Mouse (Mus musculus) CD4-positive, CD25-positive, alpha-beta regulatory T cell, adult 2 months (primary cell): ENCODE measurements around the gene Ern2.

Experiments used
- DNase-seq: peaks from one replicate; pipeline ENCODE4 v3.0.0-alpha.2; 2012; ENCODE audit warnings: low read depth, low spot score

Ern2 gene

DNA sequence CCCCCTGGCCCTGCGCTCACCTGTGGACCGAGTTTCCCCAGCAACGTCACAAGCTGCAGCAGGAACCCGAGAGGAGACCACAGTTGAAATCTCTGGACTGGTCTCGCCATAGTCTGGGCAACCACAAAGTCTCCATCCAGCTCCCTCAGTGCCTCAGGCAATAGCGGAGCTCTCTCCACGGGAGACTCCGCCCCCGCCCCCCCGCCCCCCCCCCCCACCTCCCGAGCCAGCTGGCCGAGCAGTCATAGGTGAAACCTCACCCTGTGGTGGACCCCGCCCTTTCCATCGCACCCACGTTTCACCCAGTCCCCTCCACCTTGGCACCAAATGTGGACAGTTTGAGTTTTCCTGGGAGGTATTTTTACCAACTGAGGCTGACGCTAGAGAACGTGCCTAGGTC lies at the start of gene Ern2:
Ern2 (minus strand) TSS at position 165 of the 400 bp plus-strand sequence.
- no peak for DNase-seq

DNA sequence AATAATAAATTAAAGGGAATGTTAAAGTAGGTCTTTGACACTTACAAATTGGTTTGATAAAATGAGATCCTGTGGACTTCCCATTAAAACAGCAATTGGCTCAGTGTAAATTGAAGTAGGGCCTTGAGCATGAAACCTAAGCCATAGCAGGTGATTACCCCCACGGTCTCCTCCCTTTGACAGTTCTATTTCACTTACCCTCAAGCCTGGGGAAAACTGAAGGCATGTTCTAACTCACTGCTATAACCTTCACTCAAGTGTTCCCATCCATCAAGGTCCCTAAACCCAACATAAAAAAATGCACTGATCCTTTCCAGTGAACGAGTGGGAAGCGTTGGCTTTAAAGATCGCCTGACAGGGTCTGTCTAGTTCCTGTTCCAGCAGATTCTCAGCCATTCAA lies 44.9 kb upstream of the Ern2 start:
- DNase-seq, result no peak

DNA sequence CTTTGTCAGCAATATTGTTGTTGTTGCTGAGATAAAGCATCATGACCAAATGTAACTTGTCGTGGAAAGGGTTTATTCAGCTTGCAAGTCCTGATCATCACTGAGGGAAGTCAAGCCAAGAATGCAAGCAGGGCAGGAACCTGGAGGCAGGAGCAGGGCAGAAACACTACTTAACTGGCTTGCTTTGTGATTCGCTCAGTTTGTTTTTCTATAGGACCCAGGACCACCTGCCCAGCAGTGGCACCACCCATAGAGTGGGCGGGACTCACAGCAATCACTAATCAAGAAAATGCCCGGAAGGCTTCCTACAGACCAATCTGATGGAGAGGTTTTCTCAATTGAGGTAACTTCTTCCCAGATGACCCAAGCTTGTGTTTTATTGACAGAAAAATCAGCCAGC lies 43.9 kb upstream of the Ern2 start:
- no peak for DNase-seq

DNA sequence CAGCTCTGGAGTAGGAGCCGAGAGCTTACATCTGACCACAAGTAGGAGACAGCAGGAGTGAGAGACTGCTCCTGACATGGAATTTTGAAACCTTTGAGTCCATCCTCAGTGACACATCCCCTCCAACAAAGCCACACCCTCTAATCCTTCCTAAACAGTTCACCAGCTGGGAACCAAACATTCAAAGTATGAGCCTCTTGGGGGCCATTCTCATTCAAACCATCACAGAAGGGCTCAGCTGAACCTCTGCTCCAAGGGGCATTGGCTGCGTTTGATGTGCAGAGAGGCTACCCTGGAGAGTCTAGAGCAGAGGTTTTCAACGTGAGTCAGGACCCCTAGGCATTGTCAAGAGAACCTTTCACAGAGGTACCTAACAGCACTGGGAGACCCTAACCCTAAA lies 43.3 kb upstream of the Ern2 start:
- DNase-seq, result no peak

DNA sequence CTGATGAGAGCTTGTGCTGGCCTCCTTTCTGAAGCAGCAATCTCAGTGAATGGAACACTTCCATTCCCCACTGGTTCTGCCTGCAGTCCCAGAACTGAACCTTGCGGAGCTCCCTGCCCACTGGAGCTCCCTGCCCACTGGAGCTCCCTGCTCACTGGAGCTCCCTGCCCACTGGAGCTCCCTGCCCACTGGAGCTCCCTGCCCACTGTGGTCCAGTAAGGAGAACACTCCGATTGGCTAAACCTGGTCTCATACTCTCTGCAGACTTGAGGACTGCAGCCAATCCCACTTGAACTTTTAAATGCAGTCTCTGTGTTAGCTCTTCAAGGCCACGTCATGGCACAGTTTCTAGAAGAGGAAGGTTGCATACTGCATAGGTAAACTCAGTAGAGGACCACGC lies 40.7 kb upstream of the Ern2 start:
- DNase-seq, result no peak

DNA sequence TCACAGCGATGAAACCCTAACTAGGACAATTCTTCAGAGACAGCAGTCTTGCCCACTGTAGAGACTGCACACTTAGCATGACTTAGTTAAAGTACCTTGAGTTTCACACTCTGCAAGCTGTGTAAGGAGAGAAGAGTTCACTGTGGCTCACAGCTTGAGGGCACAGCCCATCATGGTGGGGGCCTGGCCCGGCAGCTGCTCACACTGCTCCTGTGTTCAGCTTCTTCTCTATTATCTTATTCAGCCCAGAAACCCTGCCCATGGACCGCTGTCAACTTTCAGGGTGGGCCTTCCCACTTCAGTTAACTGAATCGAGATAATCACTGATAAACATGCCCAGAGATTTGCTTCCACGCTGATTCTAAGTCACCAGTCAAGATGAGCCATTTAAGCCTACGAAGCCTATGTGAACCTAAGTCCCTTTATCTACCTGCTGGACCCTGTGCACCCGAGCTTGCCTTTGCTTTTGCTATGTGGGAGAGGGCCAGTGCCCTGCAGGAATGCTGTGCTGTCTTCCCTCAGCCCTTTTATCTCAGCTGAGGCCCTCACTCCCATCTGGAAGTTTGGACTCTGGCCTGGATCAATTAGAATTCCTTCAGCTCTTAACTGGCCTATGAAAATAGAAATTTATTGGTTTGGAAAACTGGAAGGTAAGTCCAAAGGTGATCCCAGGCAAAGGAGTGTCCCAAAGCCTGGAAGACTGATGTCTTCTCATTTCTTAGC lies 40.2 kb upstream of the Ern2 start:
- DNase-seq, result no peak

DNA sequence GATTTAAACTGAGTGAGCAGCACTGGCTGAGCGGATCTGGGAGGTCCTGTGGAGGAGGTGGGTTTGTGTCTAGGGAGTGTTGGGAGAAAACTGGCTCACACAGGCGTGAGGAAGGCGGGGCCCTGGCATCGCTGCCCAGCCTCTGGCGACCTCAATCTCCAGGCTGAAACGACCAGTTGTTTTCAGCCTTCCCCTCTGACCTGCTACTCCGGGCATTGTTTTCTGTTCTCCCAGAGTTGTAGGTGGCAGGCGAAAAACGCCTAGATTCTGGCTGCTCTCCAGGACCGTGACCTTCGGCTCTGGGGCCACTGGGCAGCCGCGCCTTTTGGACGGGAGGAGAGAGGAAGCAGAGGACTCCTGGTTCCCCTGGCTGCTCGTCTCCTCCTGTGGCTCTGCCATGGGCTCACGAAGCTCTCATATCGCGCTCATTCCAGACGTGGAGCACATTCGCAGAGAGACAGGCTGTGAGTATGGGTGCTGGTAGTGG lies 33.4 kb upstream of the Ern2 start, which contains the start of gene Chp2:
Chp2 (plus strand) TSS at position 182 of the 487 bp plus-strand sequence.
- DNase-seq, result no peak

DNA sequence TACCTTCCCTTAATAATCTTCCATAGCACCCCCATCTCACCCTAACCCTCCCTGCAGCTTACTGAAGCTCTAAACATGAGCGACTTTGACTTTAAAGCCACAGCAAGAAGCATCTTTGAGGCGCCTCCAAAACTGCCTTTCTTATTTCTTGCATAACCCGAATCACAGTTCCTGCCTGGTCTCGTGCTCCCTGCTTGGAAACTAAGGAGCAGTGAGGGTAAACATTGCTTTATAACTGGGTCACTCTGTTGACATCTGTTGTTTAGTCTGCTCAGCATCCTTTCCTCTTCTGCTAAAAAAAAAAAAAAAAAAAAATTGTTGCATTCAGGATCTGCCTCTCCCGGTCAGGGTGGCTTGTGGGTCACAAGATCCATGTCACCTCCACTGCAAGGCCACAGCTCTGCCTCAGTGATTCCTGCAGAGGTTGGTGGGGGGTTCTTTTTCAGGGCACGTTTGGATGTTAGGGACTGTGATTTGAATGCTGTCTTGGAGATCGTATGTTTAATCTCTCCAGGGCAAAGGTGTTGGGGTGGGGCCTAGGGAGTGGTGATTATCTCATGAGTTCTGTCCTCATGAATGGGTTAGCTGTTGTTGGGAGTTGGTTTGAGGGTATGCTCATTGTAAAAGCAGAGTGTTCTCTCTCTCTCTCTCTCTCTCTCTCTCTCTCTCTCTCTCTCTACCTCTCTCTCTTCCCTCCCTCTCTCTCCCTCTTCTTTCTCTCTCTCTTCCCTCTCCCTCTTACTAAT lies 22.4 kb upstream of the Ern2 start:
- DNase-seq, result no peak

DNA sequence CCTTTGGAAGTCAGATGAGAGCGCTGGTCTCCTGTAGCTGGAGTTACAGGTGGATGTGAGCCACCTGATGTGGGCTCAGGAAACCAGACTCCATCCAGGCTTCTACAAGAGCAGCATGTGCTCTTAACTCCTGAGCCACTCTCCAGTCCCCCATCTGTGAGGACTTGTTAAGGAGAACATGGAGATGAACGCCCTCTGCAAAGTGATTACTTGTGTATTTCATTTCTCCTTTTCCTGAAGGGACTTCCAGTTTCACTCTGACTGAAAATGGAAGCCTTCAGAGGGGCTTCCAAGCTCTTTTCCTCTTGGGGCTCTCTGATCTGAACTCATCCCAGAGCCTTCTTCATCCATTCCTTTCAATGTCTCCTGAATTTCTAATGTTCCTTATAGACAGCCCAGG lies 20.1 kb upstream of the Ern2 start:
- DNase-seq, result no peak

DNA sequence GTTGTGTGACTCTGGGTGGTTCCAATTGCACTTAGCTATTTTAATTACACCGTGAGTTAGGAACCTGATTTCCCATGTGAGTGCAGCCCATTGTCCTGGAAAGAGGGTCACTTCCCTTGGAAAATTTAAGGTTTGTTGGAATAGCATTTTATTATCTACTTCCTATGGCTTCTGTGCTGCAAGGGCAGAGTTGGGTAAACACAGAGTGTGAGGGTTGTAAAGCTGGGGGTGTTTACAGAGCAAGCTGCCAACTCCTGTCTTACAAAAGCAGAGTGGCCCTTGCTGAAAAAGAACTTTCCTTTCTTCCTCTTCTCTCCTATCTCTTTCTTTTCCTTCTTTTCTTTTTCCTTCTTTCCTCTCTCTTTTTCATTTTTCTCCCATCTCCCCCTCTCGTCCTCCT lies 17.9 kb upstream of the Ern2 start:
- no peak for DNase-seq

DNA sequence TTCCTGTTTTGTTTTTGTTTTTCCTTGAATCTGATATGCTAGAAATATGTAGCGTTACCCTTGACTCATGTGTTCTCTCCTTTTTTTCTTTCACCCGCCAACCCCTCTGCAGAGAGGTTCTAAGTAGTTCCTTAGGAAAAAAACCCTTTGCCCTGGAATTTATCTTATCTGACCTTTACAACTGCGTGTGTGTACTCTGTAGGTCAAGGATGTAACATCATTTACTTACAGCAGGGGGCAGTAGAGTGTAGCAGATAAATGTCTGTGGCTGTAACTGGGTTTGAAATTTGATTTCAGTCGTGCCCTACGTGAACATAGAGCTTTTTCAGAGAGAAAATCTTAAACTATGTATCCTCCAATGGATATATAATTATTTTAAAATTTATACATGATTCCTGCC lies 13.3 kb upstream of the Ern2 start:
- DNase-seq, result peak; percentile 49

DNA sequence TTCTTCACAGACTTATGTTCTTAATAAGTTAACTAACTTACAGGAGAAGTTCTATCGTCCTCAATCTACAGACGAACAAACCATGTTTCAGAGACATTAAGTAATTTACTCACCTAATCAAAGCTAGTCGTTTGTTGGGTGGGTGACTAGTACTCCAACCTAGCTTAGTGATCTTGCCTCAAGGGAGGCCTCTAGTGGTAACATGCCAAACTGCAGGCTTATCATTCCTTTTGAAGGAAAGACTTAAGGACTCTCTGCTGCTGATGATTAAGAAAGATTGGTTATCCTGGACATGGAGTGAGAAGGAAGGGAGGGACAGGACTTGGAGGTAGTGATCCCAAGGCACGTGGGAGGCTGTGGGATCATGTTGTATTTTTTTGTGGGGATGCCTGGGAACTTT lies 11.3 kb upstream of the Ern2 start:
- DNase-seq, result peak; percentile 79

DNA sequence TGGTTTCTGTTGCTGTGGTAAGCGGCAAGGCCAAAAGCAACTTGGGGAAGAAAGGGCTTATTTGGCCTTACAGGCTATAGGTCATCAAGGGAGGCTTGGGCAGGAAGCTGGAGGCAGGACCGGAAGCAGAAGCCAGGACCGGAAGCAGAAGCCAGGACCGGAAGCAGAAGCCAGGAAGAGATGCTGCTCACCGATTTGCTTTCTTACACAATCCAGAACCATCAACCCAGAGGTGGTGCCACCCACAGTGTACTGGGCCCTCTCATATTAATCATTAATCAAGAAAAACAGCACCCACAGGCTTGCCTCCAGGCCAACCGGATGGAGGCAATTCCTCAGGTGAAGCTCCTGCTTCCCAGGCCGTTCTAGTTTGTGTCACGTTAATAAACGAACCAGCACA lies 10.8 kb upstream of the Ern2 start:
- no peak for DNase-seq

DNA sequence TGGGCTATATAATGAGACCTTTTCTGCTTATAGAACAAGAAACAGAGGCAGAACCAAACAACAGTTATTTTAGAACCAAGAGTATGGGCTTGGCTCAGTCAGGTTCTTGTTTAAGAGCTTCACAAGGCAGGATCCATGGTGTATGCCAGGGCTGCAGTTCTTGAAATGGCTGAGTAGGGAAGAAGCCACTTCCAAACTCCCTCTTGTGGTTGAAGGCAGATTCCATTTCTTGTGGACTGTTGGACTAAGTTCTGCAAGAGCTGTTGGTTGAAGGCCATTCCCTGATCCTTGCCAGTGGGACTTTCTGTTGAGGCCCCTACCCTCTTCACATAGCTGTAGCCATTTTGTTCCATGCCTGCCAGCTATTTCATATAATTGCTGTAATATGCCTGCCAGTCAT lies 7.9 kb upstream of the Ern2 start:
- no peak for DNase-seq

DNA sequence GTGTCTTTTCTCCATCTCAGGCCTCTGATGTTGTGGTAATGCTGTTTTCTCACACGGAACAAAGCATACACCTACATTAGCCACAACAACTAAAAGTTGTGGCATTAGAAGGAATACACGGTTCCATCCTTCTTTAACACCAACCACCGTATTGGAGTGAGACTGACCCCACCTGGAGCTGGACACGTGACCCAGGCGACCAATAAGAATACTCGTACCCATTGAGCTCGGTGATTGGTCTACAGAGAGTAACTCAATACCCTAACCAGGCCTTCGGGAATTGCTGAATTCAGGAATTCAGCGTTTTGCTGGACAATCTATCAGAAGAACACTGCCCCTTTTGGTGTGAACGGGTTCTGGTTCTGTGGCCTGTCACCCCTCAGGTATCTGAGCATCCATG lies 5.1 kb upstream of the Ern2 start:
- DNase-seq, result no peak

DNA sequence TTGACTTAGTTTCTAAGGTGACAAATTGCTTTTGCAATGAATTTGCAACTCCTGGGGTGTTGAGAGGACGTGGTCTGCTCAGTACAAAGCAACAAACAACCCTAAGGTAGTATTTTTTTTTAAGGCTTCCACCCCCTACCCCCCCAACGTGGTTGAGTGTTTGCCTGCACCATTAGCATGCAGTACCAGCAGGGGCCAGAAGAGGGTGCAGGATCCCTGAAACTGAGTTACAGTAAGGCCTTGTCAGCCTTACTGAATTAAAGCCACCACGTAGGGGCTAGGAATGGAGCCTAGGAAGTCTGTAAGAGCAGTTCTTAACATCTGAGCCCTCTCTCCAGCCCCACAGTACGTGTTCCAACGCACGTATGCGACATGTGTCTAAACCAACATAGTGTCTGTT lies 3.5 kb upstream of the Ern2 start:
- DNase-seq, result peak; percentile 79

DNA sequence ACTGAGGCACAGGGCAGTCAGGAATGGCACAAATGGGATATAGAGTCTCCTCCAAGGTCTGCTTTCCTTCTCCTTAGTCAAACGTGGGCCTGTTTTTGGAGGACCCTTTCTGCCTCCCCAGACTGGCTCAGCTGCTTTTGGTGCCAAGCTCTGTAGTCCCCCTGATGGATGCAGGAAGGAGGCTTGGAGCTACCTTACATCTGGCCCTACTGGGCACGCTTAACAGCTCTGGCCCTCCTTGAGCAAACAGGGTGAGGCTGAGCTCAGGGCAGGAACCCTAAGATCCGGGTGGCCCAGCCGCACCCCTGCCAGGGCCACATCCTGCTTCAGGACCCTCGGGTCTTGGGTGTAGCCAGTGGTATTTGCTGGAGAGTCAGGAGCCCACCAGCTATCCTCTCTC lies 1.4 kb downstream of the Ern2 start:
- DNase-seq, result no peak

DNA sequence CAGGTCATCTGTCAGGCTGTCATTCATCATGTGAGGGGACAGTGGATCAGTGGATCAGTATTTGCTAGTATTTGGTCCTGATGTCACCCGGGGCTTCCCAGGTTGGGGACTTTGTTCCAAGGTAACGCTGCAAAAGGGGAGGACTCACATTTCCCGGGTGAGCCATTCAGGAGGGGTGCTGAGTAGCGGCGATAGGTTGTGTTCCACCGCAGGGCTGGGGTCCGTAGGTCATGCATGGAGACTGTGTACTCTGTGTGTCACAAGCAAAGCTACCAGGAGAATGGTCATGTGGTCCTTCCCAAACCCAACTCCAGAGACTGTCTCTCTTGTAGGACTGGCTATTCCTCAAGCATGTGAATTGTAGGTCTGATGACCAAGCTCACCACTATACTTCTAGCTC lies 5.3 kb downstream of the Ern2 start:
- DNase-seq, result no peak

DNA sequence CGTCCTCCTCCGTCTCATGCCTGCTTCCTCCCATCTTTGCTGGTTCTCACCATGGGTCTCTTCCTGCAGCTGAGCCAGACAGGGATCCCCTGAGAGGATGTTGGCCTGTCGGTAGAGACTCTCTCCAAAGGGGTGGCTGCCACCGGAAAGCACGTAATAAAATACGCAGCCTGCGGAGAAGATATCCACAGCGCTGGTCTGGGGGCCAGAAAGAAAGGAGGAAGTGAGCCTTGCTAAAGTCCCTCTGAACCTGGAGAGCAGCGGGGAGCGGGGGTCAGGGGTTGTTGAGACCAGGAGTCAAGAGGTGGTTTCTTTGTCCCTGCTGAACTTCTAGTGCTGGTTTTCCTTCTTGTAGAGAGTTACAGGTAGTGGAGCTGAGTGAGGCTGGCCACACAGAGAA lies 14.4 kb downstream of the Ern2 start:
- no peak for DNase-seq

DNA sequence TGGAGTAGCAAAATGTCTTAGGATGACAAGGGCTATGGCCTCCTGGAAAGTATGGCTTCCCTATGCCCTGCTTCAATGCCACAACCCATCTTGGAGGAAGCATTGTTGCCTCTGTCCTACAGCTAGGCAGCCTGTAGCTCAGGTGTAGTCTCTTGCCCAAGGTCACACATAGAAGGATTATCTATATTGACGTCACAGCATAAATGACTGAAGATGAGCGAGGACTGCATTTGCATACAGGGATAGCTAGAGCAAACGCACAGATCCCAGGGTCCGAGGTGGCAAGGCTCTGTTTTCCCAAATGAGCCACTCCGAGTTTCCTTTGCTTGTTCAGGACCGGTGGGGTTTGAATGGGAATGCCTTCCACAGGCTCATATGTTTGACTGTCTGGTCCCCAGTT lies 15.3 kb downstream of the Ern2 start:
- no peak for DNase-seq

DNA sequence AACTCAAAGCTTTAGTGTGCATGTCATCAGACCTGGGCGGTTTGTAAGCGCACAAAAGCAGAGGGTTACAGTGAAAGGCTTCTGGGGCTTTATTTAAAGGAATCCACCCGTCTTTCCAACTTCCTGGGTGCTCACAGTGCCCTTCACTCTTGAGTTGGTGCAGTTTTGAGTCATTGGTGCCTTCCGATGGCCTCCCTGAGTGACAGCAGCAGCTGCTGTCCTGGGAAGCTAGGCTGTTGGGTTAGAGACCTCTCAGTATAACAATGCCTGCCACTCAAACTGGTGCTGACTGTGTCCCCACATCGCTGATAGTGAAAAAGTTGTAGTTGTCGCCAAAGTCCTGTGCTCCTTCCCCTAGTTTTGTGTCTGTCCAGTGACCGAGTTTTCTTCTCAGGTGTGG lies 18.8 kb downstream of the Ern2 start:
- DNase-seq, result no peak

DNA sequence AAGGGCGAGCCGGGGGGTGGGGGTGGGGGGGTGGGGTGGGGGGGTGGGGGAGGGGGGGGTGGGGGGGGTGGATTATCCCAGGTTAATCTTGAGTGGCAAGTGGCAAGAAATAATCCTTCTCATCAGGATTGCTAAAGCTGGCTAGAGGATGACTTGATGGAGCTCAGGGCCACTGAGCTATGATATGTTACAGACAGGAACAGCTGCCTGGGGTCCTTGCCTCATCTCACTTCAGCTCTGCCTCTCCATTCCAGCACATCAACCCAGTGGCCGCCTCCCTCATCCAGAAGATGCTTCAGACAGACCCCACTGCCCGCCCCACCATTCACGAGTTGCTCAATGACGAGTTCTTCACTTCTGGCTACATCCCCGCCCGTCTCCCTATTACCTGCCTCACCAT lies 22.2 kb downstream of the Ern2 start:
- DNase-seq, result no peak

DNA sequence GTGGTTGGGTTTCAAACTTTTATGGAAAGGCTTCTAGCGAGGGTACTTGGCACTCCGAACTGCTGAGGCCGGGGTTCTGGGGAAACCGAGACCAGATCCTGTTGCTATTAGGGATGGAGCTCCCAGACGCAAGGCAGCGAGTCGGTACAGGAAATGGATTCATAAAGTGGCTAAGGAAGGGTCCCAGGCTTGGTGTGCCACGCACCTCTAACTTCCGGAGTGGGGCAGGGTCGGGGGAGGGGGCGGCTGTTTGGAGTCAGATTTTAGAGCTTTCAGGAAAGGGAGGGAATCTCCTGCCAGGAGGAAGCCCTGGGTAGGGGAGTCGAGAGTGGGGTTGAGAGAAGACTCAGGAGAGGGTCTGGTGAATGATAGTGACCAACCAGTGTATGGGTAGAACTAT lies 26.0 kb downstream of the Ern2 start:
- DNase-seq, result no peak
